24 mouse cellular contexts compared by ENCODE assay signal in genomic region chr5:136191870-136192269, GRCm38 (mm10). TPM values are rescaled to one million over a fixed set of nuclear protein-coding genes. Genes with fewer than 3 reads are reported as not detected.
DNase-seq lines count a peak whose midpoint lies in the region; ATAC-seq and TF ChIP-seq lines count a peak whose summit lies in the region.
"Had no signal": no experiment of that assay in that cellular context is flagged by ENCODE, and none has a peak within 500 bp of the region (broad histone marks: within the 10 kb centered on the region; RNA-seq: fewer than 3 reads in every experiment).

No protein-coding gene starts in this region.

- TF ChIP-seq EP300 in MEL (IDR thresholded peaks at IDR 0.05; ENCODE audit: low read depth in 1 of 2, low read length in 2 of 2) = no peak

- no peak for DNase-seq in kidney, postnatal 0 days (ENCODE audit: low spot score)
- DNase-seq in kidney, postnatal 10 days = no peak
- peak; percentile 80 for DNase-seq in midbrain, embryonic 11.5 days (ENCODE audit: low spot score, missing footprints)
- DNase-seq in midbrain, embryonic 14.5 days = no peak
- peak; percentile 23 for DNase-seq in MEL (ENCODE audit: low read depth, low spot score)
- DNase-seq in embryo, embryonic 10.5 days (ENCODE audit: low spot score) = no peak
- DNase-seq: cerebellum, adult 11 months; cerebellum, postnatal 14 days; heart, adult 11 months; heart, postnatal 14 days; kidney, adult 8-10 months; kidney, postnatal 25 days; lung, postnatal 10 days; right cerebral cortex, adult 18-20 months; right cerebral cortex, postnatal 4 days; thymus, postnatal 36 days had no signal

- no peak overlapping the region for H3K27ac ChIP-seq in kidney, postnatal 0 days
- no peak overlapping the region for H3K27ac ChIP-seq in midbrain, embryonic 11.5 days (ENCODE audit: low read depth, low read length)
- H3K27ac ChIP-seq in midbrain, embryonic 14.5 days (replicated peaks; ENCODE audit: low read depth, low read length) = no peak overlapping the region
- no peak overlapping the region for H3K27ac ChIP-seq in MEL (ENCODE audit: control insufficient read depth, low read depth, low read length)
- H3K27ac ChIP-seq: embryonic facial prominence, embryonic 15.5 days; heart, embryonic 13.5 days; midbrain, embryonic 13.5 days; neural tube, embryonic 13.5 days had no signal

- no peak for TF ChIP-seq RAD21 in MEL (IDR thresholded peaks at IDR 0.05; ENCODE audit: low read depth, low read length)

- H3K4me2 ChIP-seq in kidney, postnatal 0 days (ENCODE audit: low read length) = no peak overlapping the region
- H3K4me2 ChIP-seq in midbrain, embryonic 11.5 days = no peak overlapping the region
- no peak overlapping the region for H3K4me2 ChIP-seq in midbrain, embryonic 14.5 days (ENCODE audit: low read length)
- H3K4me2 ChIP-seq: embryonic facial prominence, embryonic 15.5 days; heart, embryonic 13.5 days; midbrain, embryonic 13.5 days; neural tube, embryonic 13.5 days had no signal

- H3K27me3 ChIP-seq in kidney, postnatal 0 days (ENCODE audit: insufficient read depth, low read length) = no peaks in the 10 kb centered on the region
- no peaks in the 10 kb centered on the region for H3K27me3 ChIP-seq in midbrain, embryonic 11.5 days (ENCODE audit: control insufficient read depth, insufficient read depth, low read length)
- no peaks in the 10 kb centered on the region for H3K27me3 ChIP-seq in midbrain, embryonic 14.5 days (ENCODE audit: control insufficient read depth, insufficient read depth, low read length)
- no peaks in the 10 kb centered on the region for H3K27me3 ChIP-seq in MEL (ENCODE audit: control insufficient read depth in 1 of 2, insufficient read depth in 2 of 2, low read length in 2 of 2)
- H3K27me3 ChIP-seq: embryonic facial prominence, embryonic 15.5 days; heart, embryonic 13.5 days; midbrain, embryonic 13.5 days; neural tube, embryonic 13.5 days had no signal

- H3K79me2 ChIP-seq in MEL (ENCODE audit: control insufficient read depth, insufficient read depth, low read length, poor library complexity) = peaks cover 2% of the 10 kb centered on the region; the same call in 1 of the 2 replicates

- TF ChIP-seq CTCF in kidney, postnatal 0 days (IDR thresholded peaks at IDR 0.05; ENCODE audit: low read depth) = peak; percentile 14; the same call in 1 of the 2 replicates
- peak in 2 of 3 experiments; percentile 41 to 46; a peak in 5 of 6 replicates for TF ChIP-seq CTCF in MEL (IDR thresholded peaks at IDR 0.05 in 2 of 3, conservative IDR thresholded peaks at IDR 0.05 in 1 of 3; ENCODE audit: control insufficient read depth in 1 of 3, insufficient read depth in 1 of 3, low read depth in 2 of 3, low read length in 3 of 3, poor library complexity in 1 of 3, severe bottlenecking in 1 of 3)

- no peak for TF ChIP-seq POLR2A in MEL (IDR thresholded peaks at IDR 0.05; ENCODE audit: control insufficient read depth in 1 of 2, insufficient read depth in 1 of 2, low read depth in 1 of 2, low read length in 2 of 2, poor library complexity in 1 of 2)

- H3K9me3 ChIP-seq in kidney, postnatal 0 days (replicated peaks; ENCODE audit: low read length) = no peaks in the 10 kb centered on the region
- no peaks in the 10 kb centered on the region for H3K9me3 ChIP-seq in midbrain, embryonic 11.5 days (ENCODE audit: control insufficient read depth, low read length)
- no peaks in the 10 kb centered on the region for H3K9me3 ChIP-seq in midbrain, embryonic 14.5 days (ENCODE audit: control insufficient read depth, low read length)
- no peaks in the 10 kb centered on the region for H3K9me3 ChIP-seq in MEL (replicated peaks; ENCODE audit: insufficient read depth, low read length)
- H3K9me3 ChIP-seq: embryonic facial prominence, embryonic 15.5 days; heart, embryonic 13.5 days; midbrain, embryonic 13.5 days; neural tube, embryonic 13.5 days had no signal

- no peak for ATAC-seq in kidney, postnatal 0 days (replicated peaks; ENCODE audit: low FRiP score, low read depth)
- no peak for ATAC-seq in midbrain, embryonic 11.5 days (ENCODE audit: low FRiP score)
- no peak for ATAC-seq in midbrain, embryonic 14.5 days (ENCODE audit: low FRiP score, low TSS enrichment)
- 0 out of 2 replicates have a peak, but pooled peaks have one; percentile 54 for ATAC-seq in megakaryocyte progenitor cell, adult 5-6 weeks (replicated peaks; ENCODE audit: poor library complexity)
- ATAC-seq: forebrain, embryonic 14.5 days; inflammation-experienced regulatory T-cells, adult 6 months; midbrain, embryonic 13.5 days had no signal

- 0 out of 2 replicates have a peak overlapping the region, but pooled peaks have one; percentile 23 for H3K9ac ChIP-seq in kidney, postnatal 0 days (ENCODE audit: low read depth, low read length)
- H3K9ac ChIP-seq in midbrain, embryonic 11.5 days (ENCODE audit: low read length) = no peak overlapping the region
- no peak overlapping the region for H3K9ac ChIP-seq in midbrain, embryonic 14.5 days (replicated peaks; ENCODE audit: low read length)
- no peak overlapping the region for H3K9ac ChIP-seq in MEL (ENCODE audit: control insufficient read depth, low read depth, low read length, poor library complexity, severe bottlenecking)
- H3K9ac ChIP-seq: embryonic facial prominence, embryonic 15.5 days; heart, embryonic 13.5 days; midbrain, embryonic 13.5 days; neural tube, embryonic 13.5 days had no signal

- no peak overlapping the region for H3K4me3 ChIP-seq in kidney, postnatal 0 days (replicated peaks; ENCODE audit: low read depth, low read length)
- H3K4me3 ChIP-seq in midbrain, embryonic 11.5 days (ENCODE audit: low read depth, low read length) = no peak overlapping the region
- no peak overlapping the region for H3K4me3 ChIP-seq in midbrain, embryonic 14.5 days (replicated peaks; ENCODE audit: low read depth, low read length)
- H3K4me3 ChIP-seq in MEL (ENCODE audit: control insufficient read depth in 1 of 2, insufficient read depth in 1 of 2, low read depth in 2 of 2, low read length in 2 of 2) = no peak overlapping the region
- H3K4me3 ChIP-seq: embryonic facial prominence, embryonic 15.5 days; heart, embryonic 13.5 days; midbrain, embryonic 13.5 days; myocyte; neural tube, embryonic 13.5 days had no signal

- H3K4me1 ChIP-seq in kidney, postnatal 0 days (replicated peaks; ENCODE audit: insufficient read depth, low read length) = no peaks in the 10 kb centered on the region
- no peaks in the 10 kb centered on the region for H3K4me1 ChIP-seq in midbrain, embryonic 11.5 days (ENCODE audit: control insufficient read depth, insufficient read depth, low read length)
- no peaks in the 10 kb centered on the region for H3K4me1 ChIP-seq in midbrain, embryonic 14.5 days (ENCODE audit: control insufficient read depth, insufficient read depth, low read length)
- H3K4me1 ChIP-seq in MEL (ENCODE audit: control insufficient read depth in 1 of 2, insufficient read depth in 2 of 2, low read length in 2 of 2) = peaks cover 0 to 2% of the 10 kb centered on the region in 2 experiments; a peak in 2 of 4 replicates
- H3K4me1 ChIP-seq: embryonic facial prominence, embryonic 15.5 days; heart, embryonic 13.5 days; midbrain, embryonic 13.5 days; neural tube, embryonic 13.5 days had no signal

- H3K36me3 ChIP-seq in kidney, postnatal 0 days (ENCODE audit: insufficient read depth, low read length) = peaks cover 39% of the 10 kb centered on the region
- H3K36me3 ChIP-seq in midbrain, embryonic 11.5 days (ENCODE audit: control insufficient read depth, insufficient read depth, low read length) = peaks cover 12% of the 10 kb centered on the region; the same call in 1 of the 2 replicates
- peaks cover 86% of the 10 kb centered on the region for H3K36me3 ChIP-seq in midbrain, embryonic 14.5 days (ENCODE audit: control insufficient read depth, insufficient read depth, low read length)
- H3K36me3 ChIP-seq in MEL (ENCODE audit: control insufficient read depth in 1 of 2, insufficient read depth in 2 of 2, low read length in 2 of 2) = peaks cover 2 to 27% of the 10 kb centered on the region in 2 experiments; a peak in 3 of 4 replicates

- 86% methylated on average over 7 of the region's 7 CpGs for WGBS in kidney, postnatal 0 days
- WGBS in midbrain, embryonic 11.5 days = 88% methylated on average over 7 of the region's 7 CpGs
- 89% methylated on average over 7 of the region's 7 CpGs for WGBS in midbrain, embryonic 14.5 days

RNA-seq across cellular contexts. Expression of gene Prkrip1, which starts 6.9 kb away (rescaled TPM):
- polyA plus RNA-seq in kidney, postnatal 0 days (2015; fragmentation: Nextera tagmentation; extraction: Ambion mirVana) = 44.2 and 46.6 TPM in 2 replicates
- 74.2 and 87.6 TPM in 2 replicates for polyA plus RNA-seq in midbrain, embryonic 11.5 days (2014; fragmentation: Nextera tagmentation; extraction: Ambion mirVana)
- 60.8 and 67.1 TPM in 2 replicates for polyA plus RNA-seq in midbrain, embryonic 14.5 days (2014; fragmentation: Nextera tagmentation; extraction: Ambion mirVana)
- 55.1 and 55.6 TPM in 2 replicates for total RNA-seq in MEL (2012; rRNA removed)
- polyA plus RNA-seq in MEL (2012; ENCODE audit: insufficient read depth in 1 of 2, insufficient read length in 2 of 2, low read depth in 1 of 2, low replicate concordance in 2 of 2, missing spikeins in 1 of 2) = 10 to 100 TPM in 1 of 2 experiments, not detected in 1; 84.1 TPM
- 21.0 and 26.5 TPM in 2 replicates for total RNA-seq in megakaryocyte progenitor cell, adult 5-6 weeks (2015)
- 51.5 and 78.2 TPM in 2 replicates for total RNA-seq in megakaryocyte progenitor cell, adult 5-6 weeks (2017)

RNA-seq across cellular contexts. Expression of gene Orai2, which starts 21.4 kb away (rescaled TPM):
- 6.2 and 6.9 TPM in 2 replicates for polyA plus RNA-seq in kidney, postnatal 0 days (2015; fragmentation: Nextera tagmentation; extraction: Ambion mirVana)
- 7.5 and 8.5 TPM in 2 replicates for polyA plus RNA-seq in midbrain, embryonic 11.5 days (2014; fragmentation: Nextera tagmentation; extraction: Ambion mirVana)
- 38.2 and 46.8 TPM in 2 replicates for polyA plus RNA-seq in midbrain, embryonic 14.5 days (2014; fragmentation: Nextera tagmentation; extraction: Ambion mirVana)
- total RNA-seq in MEL (2012; rRNA removed) = 26.6 and 33.6 TPM in 2 replicates
- polyA plus RNA-seq in MEL (2012; ENCODE audit: insufficient read depth in 1 of 2, insufficient read length in 2 of 2, low read depth in 1 of 2, low replicate concordance in 2 of 2, missing spikeins in 1 of 2) = 10 to 100 TPM in 1 of 2 experiments, not detected in 1; 35.7 TPM
- 16.4 and 16.7 TPM in 2 replicates for total RNA-seq in megakaryocyte progenitor cell, adult 5-6 weeks (2015)
- 21.2 and 26.9 TPM in 2 replicates for total RNA-seq in megakaryocyte progenitor cell, adult 5-6 weeks (2017)

RNA-seq across cellular contexts. Expression of gene Sh2b2, which starts 54.5 kb away (rescaled TPM):
- 3.1 and 4.1 TPM in 2 replicates for polyA plus RNA-seq in kidney, postnatal 0 days (2015; fragmentation: Nextera tagmentation; extraction: Ambion mirVana)
- 8.7 and 11.8 TPM in 2 replicates for polyA plus RNA-seq in midbrain, embryonic 11.5 days (2014; fragmentation: Nextera tagmentation; extraction: Ambion mirVana)
- polyA plus RNA-seq in midbrain, embryonic 14.5 days (2014; fragmentation: Nextera tagmentation; extraction: Ambion mirVana) = 23.9 and 30.8 TPM in 2 replicates
- not detected in 2 replicates for total RNA-seq in MEL (2012; rRNA removed)
- polyA plus RNA-seq in MEL (2012; ENCODE audit: insufficient read depth in 1 of 2, insufficient read length in 2 of 2, low read depth in 1 of 2, low replicate concordance in 2 of 2, missing spikeins in 1 of 2) = under 1 TPM in 1 of 2 experiments, not detected in 1; 0.07 TPM
- total RNA-seq in megakaryocyte progenitor cell, adult 5-6 weeks (2015) = 27.8 and 33.0 TPM in 2 replicates
- total RNA-seq in megakaryocyte progenitor cell, adult 5-6 weeks (2017) = 12.1 TPM in 2 replicates

RNA-seq across cellular contexts. Expression of gene Alkbh4, which starts 55.9 kb away (rescaled TPM):
- 12.2 and 15.4 TPM in 2 replicates for polyA plus RNA-seq in kidney, postnatal 0 days (2015; fragmentation: Nextera tagmentation; extraction: Ambion mirVana)
- polyA plus RNA-seq in midbrain, embryonic 11.5 days (2014; fragmentation: Nextera tagmentation; extraction: Ambion mirVana) = 15.7 and 18.9 TPM in 2 replicates
- polyA plus RNA-seq in midbrain, embryonic 14.5 days (2014; fragmentation: Nextera tagmentation; extraction: Ambion mirVana) = 16.8 and 20.0 TPM in 2 replicates
- total RNA-seq in MEL (2012; rRNA removed) = 17.1 and 23.2 TPM in 2 replicates
- 10 to 100 TPM in 1 of 2 experiments, not detected in 1; 24.2 TPM for polyA plus RNA-seq in MEL (2012; ENCODE audit: insufficient read depth in 1 of 2, insufficient read length in 2 of 2, low read depth in 1 of 2, low replicate concordance in 2 of 2, missing spikeins in 1 of 2)
- total RNA-seq in megakaryocyte progenitor cell, adult 5-6 weeks (2015) = 15.6 and 18.5 TPM in 2 replicates
- 8.4 and 12.9 TPM in 2 replicates for total RNA-seq in megakaryocyte progenitor cell, adult 5-6 weeks (2017)

RNA-seq across cellular contexts. Expression of gene Lrwd1, which starts 56.0 kb away (rescaled TPM):
- polyA plus RNA-seq in kidney, postnatal 0 days (2015; fragmentation: Nextera tagmentation; extraction: Ambion mirVana) = 21.6 and 23.1 TPM in 2 replicates
- polyA plus RNA-seq in midbrain, embryonic 11.5 days (2014; fragmentation: Nextera tagmentation; extraction: Ambion mirVana) = 36.0 and 40.9 TPM in 2 replicates
- 22.7 and 24.5 TPM in 2 replicates for polyA plus RNA-seq in midbrain, embryonic 14.5 days (2014; fragmentation: Nextera tagmentation; extraction: Ambion mirVana)
- 98.2 and 103 TPM in 2 replicates for total RNA-seq in MEL (2012; rRNA removed)
- 100 to 1,000 TPM in 1 of 2 experiments, not detected in 1; 133 TPM for polyA plus RNA-seq in MEL (2012; ENCODE audit: insufficient read depth in 1 of 2, insufficient read length in 2 of 2, low read depth in 1 of 2, low replicate concordance in 2 of 2, missing spikeins in 1 of 2)
- 13.2 and 16.5 TPM in 2 replicates for total RNA-seq in megakaryocyte progenitor cell, adult 5-6 weeks (2015)
- total RNA-seq in megakaryocyte progenitor cell, adult 5-6 weeks (2017) = 52.6 and 56.5 TPM in 2 replicates

Comparison
In these comparisons a context has a peak if more than half of its experiments do, and no peak if none do; other contexts are left out.
1. DNase-seq: peak in midbrain, embryonic 11.5 days (single experiment) and MEL (single experiment); none in kidney, postnatal 0 days (single experiment), kidney, postnatal 10 days (single experiment), midbrain, embryonic 14.5 days (single experiment) and embryo, embryonic 10.5 days (single experiment).